Mouse (Mus musculus) right cerebral cortex, postnatal 36 days (tissue): ENCODE data around the gene Taok3.

ENCODE experiments used
- DNase-seq, 2 experiments: peaks; one replicate each; pipeline ENCODE4 v3.0.0; 2022; ENCODE audit warnings: low spot score in 2 of 2, mixed read lengths in 1 of 2

Gene Taok3

GRCm38 (mm10) chr5:117258276-117258675, 138.3 kb downstream of the Taok3 start:
- no peak for DNase-seq

- DNase-seq = no peak
These were observed 143.6 kb downstream of the Taok3 start for GRCm38 (mm10) chr5:117263566-117263965.

- DNase-seq = no peak
These were observed 144.8 kb downstream of the Taok3 start for GRCm38 (mm10) chr5:117264701-117265100.

GRCm38 (mm10) chr5:117267913-117268312, 148.0 kb downstream of the Taok3 start:
- DNase-seq = no peak

GRCm38 (mm10) chr5:117268749-117269148, 148.8 kb downstream of the Taok3 start:
- DNase-seq = no peak

DNA sequence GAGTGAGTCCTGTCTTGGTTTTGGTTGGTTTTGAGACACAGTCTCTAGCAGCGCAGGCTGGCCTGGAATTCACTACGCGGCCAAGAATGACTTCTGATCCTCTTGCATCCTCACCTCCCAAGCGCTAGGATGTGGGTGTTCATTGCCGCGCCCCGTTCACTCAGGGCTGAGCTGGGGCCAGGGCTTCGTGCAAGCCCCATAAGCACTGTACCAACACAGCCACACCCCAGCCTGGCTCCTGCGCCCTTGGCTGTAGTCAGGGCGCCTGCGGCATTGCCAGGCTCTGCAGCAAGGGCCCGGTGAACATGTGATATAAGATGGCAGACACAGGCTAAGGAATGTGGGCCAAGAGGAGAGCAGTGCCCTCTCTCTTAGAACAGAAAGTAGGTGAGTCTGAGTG, 149.5 kb downstream of the Taok3 start:
- no peak for DNase-seq

DNA sequence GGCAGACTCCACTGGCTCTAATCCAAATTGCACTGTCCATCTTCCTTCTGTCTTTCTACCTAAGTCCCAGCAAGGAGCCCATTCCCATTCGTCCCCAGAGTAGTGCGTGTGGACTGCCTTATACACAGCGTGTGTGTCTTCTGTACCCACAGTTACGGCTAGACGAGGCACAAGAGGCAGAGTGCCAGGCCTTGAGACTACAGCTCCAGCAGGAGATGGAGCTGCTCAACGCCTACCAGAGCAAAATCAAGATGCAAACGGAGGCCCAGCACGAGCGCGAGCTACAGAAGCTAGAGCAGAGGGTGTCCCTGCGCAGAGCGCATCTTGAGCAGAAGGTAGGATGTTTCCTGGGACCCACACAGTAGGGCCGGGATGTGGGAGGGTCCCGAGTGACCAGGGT, 152.0 kb downstream of the Taok3 start:
- DNase-seq = peak; percentile 74 to 85

- no peak for DNase-seq
These were observed 154.9 kb downstream of the Taok3 start for GRCm38 (mm10) chr5:117274817-117275216.

DNA sequence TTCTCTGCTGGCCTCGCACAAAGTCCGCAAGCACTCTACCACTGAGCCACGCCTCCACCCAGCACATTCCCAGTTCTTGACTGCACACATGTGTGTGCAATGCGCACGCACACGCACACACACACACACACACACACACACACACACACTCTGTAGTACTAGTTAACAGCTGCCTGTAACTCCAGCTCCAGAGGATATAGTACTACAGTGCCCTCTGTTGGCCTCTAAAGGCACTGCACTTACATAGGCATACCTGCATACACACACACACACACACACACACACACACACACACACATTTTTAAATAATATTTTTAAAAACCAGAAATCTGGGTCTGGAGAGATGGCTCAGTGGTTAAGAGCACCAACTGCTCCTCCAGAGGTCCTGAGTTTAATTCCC, 157.9 kb downstream of the Taok3 start:
- DNase-seq = no peak

DNA sequence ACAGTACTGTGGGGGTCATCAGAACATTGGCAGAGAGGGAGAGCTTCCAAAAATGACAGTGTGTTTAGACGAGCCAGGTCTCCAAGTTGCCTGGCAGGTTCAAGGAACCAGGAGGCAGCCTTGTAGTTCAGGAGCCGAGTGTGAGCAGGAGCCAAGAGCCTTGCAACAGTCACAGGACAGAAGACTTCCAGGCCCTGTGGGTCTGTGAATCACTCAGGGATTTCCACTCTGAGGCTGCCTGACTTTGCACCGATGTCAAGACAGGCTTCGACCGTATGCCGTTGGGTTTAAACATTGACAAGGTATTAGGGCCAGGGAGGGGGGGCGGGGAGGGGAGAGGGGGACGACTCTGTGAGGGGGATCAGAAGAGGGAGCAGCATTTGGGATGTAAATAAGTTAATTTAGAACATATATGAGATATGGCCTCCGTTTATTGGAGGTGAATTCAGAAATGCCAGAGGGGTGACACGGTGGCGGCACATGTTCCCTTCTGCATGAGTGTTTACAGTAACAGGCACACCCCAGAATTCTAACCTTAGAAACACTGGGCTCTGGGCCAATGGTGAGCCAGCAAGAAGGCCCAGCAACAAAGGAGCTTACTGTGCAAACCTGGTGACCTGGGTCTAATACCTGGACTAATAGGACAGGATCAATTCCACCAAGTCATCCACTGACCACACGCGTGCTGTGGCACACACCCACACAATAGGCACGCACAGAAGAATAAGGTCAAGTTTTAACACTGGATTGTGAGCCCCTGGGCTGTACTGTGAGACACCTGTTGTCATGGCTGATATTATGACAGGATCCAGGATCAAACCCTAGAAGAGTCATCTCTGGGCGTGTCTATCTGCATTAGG, 159.1 kb downstream of the Taok3 start:
- no peak for DNase-seq

- no peak for DNase-seq
These were observed 159.7 kb downstream of the Taok3 start for GRCm38 (mm10) chr5:117279669-117280050.

- DNase-seq = no peak
These were observed 161.6 kb downstream of the Taok3 start for GRCm38 (mm10) chr5:117281536-117281935.

- no peak for DNase-seq
These were observed 162.4 kb downstream of the Taok3 start for GRCm38 (mm10) chr5:117282360-117282759.

DNA sequence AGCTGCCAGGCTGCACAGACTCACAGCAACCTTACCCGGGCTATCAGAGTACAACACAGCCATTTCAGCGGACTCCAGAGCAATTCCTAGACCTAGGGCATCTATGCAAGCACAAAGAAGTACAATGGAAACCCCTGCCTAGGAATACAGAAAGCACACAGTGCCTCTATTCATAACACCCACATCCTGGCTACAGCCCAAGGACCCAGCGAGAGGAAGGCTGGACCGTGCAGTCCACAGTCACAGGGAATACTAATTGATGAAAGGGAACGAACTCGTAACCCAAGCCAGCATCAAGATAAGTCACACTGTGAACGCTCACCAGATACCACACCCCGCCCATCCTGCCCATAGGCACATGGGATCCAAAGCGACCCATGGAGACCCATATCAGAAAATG, 164.1 kb downstream of the Taok3 start:
- no peak for DNase-seq

- no peak for DNase-seq
These were observed 164.8 kb downstream of the Taok3 start for GRCm38 (mm10) chr5:117284682-117285081.

DNA sequence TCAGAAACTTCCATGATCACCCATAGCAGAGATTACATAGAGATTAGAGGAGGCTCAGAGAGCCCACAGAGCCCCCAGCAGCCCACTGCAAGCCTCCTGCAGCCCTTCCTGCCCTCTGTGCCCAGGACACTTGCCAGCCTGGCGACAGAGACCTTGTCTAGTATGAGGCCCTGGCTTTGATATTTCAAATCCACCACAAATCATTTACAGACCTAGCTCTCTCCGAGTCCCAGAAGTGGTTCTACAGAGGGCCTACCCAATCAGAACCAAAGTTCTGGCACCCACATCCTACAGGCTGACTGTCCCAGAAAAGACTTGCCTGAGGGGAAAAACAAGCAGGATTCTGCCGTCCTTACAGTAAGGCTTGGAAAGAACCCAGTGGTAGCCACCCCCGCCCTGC, 165.3 kb downstream of the Taok3 start:
- DNase-seq = no peak

DNA sequence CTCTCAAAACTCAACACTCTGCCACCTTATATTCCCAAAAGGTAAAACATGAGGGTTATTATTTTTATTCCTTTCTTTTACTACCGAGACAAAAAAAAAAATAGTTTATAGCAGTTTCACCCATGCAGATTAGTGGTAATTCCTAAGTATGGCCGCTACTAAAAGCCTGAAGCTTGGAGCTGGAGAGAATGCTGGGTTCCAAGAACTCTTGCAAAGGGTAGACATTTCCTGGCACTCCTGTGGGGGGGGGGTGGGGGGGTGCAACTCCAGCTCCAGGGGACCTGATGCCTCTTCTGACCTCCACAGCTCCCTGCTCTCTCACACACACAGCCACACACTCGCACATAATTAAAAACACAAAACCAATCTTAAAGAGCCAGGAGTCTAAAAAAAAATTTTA, 166.4 kb downstream of the Taok3 start:
- DNase-seq = no peak

DNA sequence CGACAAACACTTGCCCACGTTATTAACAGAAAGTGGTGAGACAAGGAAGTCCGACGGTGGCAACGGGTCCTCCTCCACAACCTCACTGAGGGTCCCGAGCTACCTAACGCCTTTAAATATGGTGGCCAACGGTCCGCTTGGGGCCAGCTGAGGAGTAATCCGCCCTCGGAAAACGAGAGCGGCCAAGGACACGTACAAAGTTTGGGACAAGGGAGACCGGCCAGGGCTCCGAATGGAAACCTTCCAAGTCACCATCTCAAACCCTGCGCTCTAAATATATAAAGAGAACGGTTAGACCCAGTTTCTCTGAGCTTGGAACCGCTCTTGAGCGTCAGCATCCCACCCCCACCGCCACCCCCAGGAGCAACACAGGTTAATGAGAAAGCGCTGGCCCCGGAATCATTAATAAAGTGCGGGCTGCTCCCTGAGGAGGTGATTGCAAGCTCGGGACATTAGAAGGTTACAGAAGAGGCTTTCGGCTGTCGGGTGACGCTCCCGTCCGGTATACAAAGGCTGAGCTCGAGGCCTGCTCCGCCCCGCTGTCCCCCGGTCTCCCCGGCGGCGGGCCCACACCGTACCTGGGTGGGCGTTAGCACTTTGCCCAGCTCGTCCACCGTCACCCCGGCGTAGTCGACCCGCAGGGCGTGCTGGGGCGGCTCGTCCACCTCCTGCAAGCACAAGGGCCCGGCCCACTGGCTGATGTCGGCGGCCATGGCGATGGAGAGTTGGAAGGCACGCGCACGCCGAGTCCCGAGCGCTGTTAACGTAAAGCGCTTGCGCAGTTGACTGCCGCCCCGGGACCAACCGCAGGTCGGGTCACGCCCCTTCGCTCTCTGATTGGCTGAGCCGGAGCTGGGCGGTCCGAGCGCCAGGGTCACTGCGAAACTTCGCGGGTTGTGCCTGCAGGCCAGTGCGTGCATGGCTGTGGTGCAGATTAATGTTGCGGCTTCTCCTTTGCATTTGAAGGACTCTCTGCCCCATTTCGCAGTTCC, 167.2 kb downstream of the Taok3 start, which contains the start of gene Pebp1:
TSS of gene Pebp1 (minus strand) at position 795 of the 992 bp plus-strand sequence.
- peak; percentile 91 to 92 for DNase-seq

DNA sequence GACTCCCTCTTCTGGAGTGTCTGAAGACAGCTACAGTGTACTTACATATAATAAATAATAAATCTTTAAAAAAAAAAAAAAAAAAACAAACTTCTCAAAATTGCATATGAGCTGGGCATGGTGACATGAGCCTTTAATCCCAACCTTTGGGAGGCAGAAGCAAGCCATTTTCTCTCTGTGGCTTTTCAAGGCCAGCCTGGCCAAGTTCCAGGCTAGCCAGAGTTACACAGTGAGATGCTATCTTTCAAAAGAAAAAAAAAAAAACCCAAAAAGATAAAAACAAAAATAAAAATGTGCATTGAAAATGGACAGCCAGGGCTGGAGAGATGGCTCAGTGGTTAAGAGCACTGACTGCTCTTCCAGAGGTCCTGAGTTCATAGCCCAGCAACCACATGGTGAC, 169.7 kb downstream of the Taok3 start:
- no peak for DNase-seq

- no peak for DNase-seq
These were observed 170.2 kb downstream of the Taok3 start for GRCm38 (mm10) chr5:117290081-117290480.

DNA sequence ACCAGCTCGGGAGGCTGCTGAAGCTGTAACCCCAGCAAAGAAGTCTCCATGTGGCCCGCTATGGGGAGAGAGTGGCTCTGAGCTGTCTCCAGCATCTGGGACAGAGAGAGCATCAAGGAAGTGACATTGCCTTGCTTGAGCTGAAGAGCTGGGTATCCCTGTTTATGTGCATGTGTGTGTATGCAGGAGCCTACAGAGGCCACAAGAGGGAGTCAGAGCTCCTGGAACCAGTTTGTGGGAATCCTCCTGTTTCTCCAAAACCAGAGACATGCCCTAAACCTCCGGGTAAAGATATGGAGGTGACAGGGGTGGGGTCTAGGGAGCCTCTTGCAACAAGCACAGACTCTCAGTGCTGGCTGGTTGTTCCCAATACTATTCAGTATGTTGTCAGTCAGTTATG, 171.4 kb downstream of the Taok3 start:
- no peak for DNase-seq

GRCm38 (mm10) chr5:117292547-117292946, 172.6 kb downstream of the Taok3 start:
- DNase-seq = no peak
